Mouse (Mus musculus) cerebellum, postnatal 4 days (tissue): Measurements from ENCODE around the gene Crkl.

Experiments
- DNase-seq, 2 experiments: peaks; one replicate each; pipeline ENCODE4 v3.0.0; 2022; ENCODE audit warnings: low spot score in 2 of 2, mixed read lengths in 1 of 2

The Crkl gene

DNA sequence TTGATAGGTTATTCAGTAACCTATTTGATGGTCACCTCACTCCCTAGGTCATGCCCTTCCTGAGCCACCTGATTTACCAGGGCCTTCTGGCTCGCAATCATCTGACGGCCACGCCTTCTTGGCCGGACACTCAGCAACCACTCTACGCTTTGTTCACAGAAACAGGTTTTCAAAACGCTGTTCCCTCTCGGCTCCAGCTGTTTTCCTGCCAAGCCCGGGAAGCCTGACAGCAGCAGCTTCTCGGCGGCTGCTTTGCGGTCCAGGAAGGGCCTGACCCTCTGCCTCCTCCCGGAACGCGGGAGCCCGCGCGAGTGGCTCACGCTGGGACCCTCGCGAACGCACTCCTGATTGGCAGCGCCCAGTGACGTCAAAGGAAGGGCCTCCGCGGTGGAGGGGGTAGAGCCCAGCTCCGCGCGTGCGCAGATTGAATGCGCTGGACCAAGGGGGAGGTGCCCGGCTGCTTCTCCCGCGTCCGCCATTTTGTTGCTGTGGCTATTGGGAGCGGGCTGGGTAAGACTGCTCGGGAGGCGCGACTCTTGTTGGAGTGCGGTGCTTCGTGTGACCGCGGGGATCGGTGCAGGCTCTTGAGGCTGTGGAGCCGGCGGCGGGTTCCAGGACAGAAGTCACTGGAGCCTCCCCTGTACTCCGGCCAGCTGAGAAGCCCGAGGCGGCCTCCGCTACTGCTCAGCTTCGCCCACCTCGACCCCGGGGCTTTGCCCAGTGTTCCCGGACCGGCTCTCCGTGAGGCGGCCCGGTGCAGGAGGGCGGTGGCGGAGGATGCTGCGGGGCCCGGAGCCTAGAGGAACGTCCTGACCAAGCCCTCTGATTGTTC is at the start of gene Crkl:
TSS of gene Crkl (plus strand) at position 447 of the 832 bp plus-strand sequence.
- peak; percentile 97 to 98 for DNase-seq

DNA sequence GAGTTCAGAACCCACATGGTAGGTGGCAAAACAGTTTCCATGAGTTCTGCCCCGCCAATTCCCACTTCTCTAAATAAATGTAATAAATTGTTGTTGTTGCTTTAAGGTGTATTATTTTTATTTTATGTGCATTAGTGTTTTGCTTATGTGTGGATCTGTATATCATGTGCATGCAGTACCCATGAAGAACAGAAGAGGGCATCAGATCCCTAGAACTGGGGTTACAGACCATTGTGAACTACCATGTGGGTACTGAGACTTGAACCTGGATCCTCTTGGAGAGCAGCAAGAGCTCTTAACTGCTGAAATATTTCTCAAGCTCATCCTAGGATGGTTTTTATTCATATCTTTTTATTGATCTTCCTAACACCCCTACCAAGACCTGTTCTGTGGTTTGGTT is 48.9 kb upstream of the Crkl start:
- DNase-seq, result peak in 1 of 2 experiments; percentile 18

DNA sequence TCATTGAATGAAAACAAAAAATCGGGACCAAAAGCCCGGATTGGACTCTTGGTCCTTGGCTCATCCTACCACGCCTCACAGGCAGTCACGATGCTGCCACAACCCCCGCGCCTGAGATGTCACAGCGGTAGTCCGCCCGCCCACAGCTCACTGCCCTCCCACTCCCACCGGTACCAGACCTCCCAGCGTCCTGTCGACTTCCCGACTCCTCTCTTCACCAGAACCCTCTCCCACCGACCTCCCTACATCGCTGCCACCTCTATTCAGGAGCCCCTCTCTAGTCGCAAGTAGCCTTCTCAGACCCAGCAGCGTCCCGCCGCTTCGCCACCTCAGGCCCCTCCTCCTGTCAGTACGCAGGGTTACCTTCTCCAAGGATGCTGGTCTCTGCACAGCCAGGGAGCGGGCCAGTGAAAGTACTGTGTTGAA is 46.5 kb upstream of the Crkl start:
- peak; percentile 36 to 54 for DNase-seq

DNA sequence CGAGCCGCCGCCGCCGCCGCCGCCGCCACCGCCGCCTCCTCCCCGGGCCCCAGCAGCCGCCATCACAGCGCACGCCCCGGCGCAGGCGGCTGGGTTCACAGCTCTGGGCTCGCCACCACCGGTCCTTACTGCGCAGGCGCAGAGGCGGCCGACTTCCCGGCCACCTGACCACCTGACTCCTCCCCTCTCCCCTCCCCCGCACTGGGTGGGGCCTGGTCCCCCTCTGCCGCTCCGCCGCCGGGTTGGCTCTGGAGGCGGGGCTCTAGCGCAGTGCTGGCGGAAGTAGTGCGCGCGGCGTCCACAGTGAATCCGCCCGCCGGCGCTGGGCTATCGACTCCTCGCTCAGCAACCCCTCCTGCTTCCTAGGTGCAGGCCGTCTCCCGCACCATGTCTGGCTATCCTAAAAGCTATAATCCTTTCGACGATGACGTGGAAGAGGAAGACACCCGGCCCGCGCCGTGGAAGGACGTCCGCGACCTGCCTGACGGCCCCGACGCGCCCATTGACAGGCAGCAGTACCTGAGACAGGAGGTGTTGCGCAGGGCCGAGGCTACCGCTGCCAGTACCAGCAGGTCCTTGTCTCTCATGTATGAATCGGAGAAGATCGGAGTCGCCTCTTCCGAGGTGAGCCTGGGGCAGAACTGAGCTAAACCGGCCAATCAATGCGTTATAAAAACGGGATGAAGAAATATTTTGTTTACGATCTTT is 45.9 kb upstream of the Crkl start, which contains the start of the genes Snap29 and Pi4ka:
TSS of gene Snap29 (plus strand) at position 251 of the 708 bp plus-strand sequence.
TSS of gene Pi4ka (minus strand) at position 579 of the 708 bp plus-strand sequence.
- peak; percentile 100 for DNase-seq

DNA sequence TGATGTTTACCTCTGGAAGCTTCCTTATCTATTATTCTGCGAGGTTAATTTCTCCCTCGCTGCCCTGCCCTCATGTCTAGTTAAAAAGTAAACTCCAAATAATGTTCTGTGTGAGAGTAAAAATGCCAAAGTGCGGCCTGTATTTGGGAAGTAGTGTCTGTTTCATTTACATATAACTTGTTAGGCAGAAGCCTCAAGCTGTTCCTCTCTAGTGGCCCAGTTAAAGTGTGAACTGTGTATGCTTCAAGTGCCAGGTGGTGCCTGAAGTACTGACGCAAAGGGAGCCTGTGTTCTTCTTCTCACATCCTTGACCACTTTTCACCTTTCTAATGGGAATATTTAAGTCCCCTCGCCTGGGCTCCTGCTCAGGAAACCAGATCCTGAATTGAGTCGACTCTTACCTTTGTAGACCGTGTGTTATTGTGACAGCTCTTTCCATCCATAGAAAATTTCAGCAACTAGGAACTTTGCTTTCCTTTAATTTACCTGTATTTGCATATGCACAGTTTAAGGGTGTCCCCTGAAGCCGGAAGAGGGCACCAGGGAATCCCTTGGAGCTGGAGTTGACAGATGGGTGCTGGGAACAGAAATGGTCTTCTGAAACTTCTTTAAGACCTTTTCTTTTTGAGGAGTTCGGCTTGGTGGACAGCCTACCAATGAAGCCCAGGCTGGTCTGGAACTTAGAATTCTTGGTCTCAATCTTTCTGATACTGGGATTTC is 45.1 kb upstream of the Crkl start:
- DNase-seq, result no peak

DNA sequence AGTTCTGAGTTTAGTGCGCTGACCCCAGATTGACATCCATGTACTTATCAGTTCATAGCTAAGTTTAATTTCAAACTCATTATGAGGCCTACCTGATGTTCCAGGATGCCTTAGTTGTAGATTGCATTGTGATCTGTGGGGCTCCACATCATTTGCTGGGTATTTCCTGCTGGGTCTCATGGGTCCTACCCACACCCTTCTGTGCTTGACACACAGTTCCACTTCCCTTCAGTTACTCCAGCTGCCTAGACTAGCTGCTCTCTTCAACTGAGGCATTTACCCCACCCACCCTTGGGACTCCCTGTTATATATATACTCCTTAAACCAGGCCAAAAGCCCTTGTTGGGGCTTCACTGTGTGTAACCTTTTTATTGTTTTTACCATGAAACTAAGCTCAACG is 42.7 kb upstream of the Crkl start:
- no peak for DNase-seq

DNA sequence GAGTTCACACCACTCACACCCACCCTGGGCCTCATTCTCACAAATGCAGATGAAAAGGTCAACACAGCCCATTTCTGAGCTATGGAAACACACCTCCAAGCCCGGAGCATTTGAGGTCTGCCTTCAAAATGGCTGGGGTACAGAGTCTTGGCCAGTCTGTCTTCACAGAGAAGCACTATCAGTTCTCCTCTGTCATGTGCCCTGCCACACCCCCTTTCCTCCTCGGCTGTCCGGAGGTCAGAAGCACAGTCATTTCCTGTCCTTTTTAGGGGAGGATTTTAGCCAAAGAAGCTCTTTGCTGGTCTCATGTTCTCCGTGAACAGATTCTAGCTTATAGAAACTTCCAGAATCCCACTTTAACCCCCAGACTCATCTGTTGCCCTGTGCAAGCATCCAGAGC is 41.6 kb upstream of the Crkl start:
- no peak for DNase-seq

DNA sequence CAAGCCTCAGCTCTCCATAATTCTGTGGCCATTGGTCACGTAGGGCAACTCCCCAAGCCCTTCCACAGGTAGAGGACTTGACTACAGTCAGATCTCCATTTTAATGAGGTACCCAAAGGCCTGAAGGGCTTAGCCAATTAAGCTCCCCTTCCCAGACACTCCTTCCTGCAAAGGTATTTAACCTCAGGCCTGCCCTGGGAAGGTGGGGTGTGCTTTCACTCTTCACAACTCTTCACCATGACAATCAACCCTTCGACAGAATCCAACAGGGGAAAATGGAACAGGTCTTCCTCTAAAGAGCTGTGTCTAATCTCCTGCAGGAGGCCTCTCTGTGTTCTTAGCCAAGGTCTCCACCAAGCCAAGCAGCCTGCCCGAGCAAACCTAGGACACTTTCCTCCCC is 28.8 kb upstream of the Crkl start:
- DNase-seq, result no peak

DNA sequence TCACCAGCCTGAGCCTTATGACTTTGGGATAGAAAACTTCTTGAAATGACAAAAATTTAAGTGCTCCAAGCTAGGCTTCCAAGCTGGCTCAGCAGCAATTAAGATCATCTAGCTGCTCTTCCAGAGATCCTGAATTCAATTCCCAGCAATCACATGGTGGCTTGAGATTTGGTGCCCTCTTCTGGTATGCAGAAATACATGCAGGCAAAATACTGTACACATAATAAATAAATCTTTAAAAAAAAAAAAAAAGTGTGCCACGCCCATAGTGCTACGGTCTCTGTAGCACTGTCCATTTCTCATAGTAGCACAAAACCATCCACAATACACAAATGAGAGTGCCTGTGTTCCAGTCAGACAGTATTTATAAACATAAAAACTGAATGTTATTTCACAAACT is 19.2 kb upstream of the Crkl start:
- DNase-seq, result no peak

DNA sequence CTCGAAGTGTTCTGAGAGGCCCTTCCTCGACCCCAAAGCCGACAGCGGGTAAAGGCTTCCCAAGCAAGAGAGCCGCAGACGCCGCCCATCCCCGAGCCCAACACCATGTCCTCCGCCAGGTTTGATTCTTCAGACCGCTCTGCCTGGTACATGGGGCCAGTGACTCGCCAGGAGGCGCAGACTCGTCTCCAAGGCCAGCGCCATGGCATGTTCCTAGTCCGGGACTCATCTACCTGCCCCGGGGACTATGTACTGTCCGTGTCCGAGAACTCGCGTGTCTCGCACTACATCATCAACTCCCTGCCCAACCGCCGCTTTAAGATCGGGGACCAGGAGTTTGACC is 557 bp downstream of the Crkl start:
- DNase-seq, result no peak

DNA sequence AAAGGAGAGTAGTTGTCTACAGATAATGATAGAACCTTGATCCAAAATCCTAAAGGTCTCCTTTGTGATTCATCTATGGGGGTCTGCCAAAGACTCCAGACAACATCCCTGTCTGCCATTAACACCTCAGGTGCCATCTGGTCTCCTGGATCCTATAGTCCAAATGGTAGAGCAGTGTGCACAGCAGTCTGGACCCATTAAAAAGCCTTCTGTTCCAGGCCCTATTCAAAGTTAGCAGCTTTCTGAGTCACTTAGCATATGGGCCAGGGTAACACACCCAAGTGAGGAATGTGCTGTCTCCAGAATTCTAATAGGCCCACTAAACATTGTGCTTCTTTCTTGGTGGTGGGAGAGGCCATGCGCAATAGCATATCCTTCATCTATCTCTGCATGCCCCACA is 5.1 kb downstream of the Crkl start:
- DNase-seq, result no peak

DNA sequence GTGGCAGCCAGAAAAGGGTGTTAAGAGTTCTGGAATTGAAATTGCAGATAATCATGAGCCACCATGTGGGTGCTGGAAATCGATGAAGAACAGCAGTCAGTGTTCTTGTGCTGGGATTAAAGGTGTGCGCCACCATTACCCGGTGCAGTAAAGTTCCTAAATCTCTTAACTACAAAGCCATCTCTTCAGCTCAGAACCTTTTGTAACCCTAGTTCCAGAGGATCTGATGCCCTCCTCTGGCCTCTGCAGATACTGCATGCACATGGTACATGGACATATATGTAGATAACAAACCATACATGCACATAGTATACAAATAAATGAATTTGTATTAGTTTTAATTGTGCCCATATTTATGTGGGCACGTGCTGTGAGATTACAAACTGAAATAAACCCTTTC is 8.5 kb downstream of the Crkl start:
- peak in 1 of 2 experiments; percentile 7 for DNase-seq

DNA sequence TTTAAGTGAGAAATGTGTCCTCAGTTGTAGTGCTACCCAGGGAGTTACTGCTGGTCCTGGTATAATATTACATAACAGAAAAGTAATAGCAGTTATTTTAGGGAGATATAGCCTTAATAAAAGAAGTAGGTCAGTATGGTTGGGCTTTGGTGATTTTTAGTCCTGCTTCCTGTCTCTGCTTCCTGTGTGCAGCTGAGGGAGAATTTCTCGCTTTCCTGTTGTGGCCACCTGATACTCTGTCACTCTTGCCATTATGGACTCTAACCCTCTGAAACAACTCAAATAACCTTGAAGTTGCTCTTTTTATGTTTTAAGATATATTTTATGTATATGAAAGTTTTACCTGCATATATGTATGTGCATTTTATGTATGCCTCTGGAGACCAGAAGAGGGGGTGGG is 9.8 kb downstream of the Crkl start:
- no peak for DNase-seq

DNA sequence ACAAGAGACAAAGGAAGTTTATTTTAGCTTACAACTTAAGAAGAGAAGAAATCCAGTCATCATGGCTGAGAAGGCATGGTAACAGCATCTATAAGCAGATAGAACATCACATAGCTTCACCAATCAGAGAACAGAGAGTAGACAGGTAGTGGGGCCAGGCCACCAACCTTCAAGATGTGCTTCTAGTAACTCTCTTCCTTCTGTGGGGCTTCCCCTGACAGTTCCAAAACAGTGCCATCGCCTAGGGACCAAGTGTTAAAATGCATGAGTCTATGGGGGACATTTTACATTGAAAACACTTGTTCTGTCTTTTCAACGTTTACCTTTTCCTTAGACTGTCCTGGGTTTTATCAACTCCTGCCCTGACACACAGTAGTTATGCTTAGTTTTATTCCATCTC is 11.4 kb downstream of the Crkl start:
- DNase-seq, result no peak

DNA sequence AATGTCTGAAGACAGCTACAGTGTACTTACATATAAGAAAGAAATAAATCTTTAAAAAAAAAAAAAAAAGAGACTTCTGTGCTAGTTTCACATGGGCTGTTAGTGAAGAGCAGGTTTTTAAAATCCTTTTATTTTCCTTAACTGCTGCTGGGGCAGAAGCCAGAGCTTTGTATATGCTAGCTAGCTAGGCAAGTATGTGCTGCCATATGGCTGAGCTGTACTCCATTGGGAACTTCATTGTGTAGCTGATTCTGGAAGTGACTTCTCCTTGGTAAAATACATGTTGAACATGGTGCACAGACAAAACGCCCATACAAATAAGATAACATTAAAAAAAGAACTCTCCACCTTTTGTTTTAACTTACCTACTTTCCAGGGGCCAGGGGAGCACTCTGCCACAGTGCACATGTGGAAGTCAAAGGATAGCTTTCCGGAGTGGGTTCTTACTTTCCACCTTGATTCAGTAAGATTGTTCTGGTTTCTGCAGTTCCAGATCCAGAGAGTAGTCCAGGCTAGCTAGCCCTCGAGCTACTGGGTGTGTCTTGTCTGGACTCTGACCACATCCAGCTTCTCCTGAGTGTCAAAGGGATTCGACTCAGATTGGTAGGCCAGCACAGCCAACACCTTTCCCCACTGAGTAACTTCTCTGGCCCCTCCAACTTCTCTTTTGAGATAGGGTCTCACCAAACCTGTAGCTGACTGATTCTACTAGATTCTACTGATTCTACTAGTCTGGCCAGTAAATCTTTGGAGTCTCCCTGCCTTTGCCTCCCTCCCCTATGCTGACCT is 15.3 kb downstream of the Crkl start:
- DNase-seq, result no peak

DNA sequence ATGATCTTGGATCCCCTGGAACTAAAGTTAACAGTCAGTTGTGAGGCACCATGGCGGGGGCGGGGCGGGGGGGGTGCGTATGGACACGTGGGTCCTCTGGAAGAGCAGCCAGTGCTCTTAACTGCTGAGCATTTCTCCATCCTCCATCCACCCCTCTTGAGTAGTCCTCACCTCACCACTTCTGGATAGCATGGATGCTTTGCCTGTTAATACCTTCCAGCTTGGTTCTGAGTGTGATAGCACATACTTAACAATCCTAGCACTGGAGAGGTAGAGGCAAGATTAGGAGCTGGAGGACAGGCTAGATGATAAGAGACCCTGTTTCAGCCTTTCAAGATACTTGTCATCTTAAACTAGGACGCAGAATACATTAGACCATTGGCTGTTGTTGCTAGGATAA is 20.7 kb downstream of the Crkl start:
- DNase-seq, result no peak

DNA sequence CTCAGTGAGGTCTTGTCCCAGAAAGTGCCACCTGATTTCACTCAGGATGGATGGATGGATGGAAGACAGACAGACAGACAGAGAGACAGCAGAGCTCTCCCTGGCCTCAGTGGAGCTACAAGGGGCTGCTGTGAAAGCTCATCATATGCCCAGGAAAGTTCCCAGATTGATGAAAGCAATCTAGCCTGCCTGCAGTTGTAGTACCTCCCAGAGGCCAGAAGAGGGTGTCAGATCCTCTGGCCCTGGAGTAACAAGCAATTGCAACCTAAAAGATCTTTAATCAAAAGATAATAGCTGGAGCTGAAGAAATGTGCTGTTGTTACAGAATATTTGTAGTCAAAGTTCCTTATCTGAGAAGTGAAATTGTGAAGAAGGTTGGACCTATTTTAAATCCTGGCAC is 22.3 kb downstream of the Crkl start:
- no peak for DNase-seq

DNA sequence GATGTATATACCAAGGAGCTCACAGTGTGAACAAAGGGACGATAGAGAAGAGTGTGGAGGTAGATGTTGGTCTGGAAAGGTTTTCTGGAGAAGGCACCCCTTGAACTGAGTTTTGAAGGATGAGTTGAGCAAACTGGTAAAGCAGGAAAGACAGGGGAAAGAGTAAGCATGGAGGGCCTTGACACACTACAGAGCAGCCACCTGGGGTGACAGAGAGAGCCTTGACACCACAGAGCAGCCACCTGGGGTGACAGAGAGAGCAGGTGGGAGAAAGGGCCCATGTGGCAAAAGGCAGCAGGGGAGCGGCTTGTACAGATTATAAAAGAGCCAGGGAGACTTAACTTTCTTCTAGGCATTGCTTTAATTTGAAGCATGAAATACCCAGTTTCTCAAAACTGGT is 23.0 kb downstream of the Crkl start:
- no peak for DNase-seq

DNA sequence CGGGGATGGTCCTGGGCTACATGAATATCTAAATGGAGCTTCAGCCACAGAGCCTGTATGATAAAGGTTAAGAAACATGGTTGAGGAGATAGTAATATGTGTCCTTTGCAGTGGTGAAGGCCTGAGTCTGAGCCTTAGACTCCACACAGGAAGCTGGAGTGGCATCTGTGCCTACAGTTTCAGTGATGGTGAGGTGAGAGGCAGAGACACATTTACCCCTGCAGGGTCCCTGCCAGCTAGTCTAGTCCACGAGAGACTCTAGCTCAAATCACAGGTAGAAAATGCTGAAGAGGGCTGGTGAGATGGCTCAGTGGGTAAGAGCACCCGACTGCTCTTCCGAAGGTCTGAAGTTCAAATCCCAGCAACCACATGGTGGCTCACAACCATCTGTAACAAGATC is 23.5 kb downstream of the Crkl start:
- DNase-seq, result no peak

DNA sequence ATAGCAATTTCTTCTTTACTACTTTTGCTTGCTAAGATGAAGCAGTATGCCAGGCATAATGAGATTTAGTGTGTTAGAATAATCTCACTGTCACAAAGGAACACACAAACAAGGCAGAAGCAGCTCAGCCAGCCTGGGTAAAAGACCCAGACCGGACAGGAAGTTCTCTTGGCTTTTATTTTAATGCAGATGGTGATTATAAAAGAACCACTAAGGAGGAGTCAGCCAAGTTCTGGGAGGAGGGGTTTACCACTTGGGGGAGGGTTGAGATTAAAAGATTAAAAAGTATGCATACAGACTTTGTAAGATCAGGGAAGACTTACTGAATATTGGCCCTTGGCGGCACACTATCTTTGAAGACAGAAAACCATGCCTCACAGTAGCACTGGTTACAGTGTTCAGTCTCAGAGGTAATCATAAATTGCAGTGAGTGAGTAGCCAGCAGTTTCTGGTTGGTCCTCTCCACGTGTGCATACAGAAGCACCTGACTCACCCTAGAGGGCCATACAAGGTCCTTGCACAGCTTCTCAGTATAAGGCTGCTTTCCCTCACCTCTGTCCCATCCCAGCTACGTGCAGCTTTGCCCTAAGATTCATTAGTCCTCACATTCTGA is 26.6 kb downstream of the Crkl start:
- DNase-seq, result no peak

DNA sequence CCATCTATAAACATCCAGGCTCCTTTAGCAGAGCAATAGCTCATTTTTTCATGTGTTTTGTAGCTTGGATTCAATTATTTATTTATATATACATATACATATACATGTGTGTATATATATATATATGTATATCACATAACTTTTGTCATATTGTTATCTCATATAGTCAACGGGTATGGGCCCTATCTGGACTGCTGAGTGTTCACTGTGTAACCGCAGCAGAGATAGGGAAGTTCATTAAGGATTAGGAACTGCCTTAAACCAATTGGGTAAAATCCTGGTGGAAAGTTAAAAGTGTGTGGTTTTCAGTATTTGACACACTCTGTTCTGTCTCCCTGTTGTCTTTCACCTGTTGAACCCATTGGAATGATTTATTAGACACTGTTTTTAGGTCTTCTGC is 29.7 kb downstream of the Crkl start:
- no peak for DNase-seq
